ENCODE assay signal across 9 mouse cellular contexts in the genomic region with DNA sequence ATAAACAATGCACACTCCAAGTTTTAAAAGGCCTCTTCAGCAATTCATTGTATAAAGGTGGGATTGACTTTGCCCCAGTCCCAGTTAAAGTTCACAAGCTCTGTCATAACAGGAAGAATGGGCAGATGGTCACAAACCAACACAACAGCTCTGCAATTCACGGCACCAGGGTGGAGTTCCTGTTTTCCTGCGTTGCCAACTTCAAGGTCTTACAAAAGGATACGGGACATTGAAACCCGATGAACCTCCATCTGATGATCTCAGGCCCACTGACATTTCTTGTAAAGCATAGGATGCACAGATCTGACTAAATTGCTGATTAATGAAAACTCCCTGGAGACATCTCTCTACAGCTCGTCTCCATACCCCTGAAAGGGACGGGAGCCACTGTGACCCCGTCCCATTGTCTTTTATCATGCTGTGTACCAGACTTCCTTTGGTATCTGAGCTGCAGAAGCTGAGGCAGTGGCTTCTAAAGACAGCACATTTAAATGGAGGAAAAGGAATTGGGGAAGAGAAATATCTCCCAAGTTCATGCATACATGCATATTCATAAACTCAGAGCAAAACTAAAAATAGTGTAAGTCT. TPM values are rescaled to one million over a fixed set of nuclear protein-coding genes. Genes with fewer than 3 reads are reported as not detected.
DNase-seq lines count a peak whose midpoint lies in the region; ATAC-seq and TF ChIP-seq lines count a peak whose summit lies in the region.
"Had no signal": no experiment of that assay in that cellular context is flagged by ENCODE, and none has a peak within 500 bp of the region (broad histone marks: within the 10 kb centered on the region; RNA-seq: fewer than 3 reads in every experiment).

No protein-coding gene starts in this region.

- DNase-seq in adrenal gland, postnatal 14 days = peak; percentile 16
- no peak for DNase-seq in adrenal gland, adult 18-20 months (ENCODE audit: low spot score in 2 of 2)
- peak; percentile 60 for DNase-seq in kidney, adult 9 months
- peak; percentile 50 for DNase-seq in lung, embryonic 14.5 days
- DNase-seq in frontal cortex, postnatal 14 days (ENCODE audit: low spot score in 2 of 2) = no peak
- DNase-seq in ovary, postnatal 36 days (ENCODE audit: low spot score) = no peak
- DNase-seq in spleen, postnatal 10 days (ENCODE audit: low spot score in 2 of 2) = no peak
- DNase-seq: B cell, adult 2 months had no signal

- 58% methylated on average over 7 of the region's 7 CpGs for WGBS in lung, embryonic 14.5 days

- peaks cover 37% of the 10 kb centered on the region for H3K27me3 ChIP-seq in lung, embryonic 14.5 days (ENCODE audit: insufficient read depth, low read length)

- H3K4me1 ChIP-seq in lung, embryonic 14.5 days (ENCODE audit: insufficient read depth) = no peaks in the 10 kb centered on the region

- H3K4me2 ChIP-seq in lung, embryonic 14.5 days = peak overlapping the region; percentile 49

- no peaks in the 10 kb centered on the region for H3K9me3 ChIP-seq in lung, embryonic 14.5 days (ENCODE audit: low read depth, low read length)

- no peak overlapping the region for H3K9ac ChIP-seq in lung, embryonic 14.5 days

- peak overlapping the region; percentile 61 for H3K27ac ChIP-seq in lung, embryonic 14.5 days (ENCODE audit: low read depth)

- H3K36me3 ChIP-seq in lung, embryonic 14.5 days (ENCODE audit: insufficient read depth) = no peaks in the 10 kb centered on the region

- no peak for TF ChIP-seq CTCF in lung, embryonic 14.5 days (IDR thresholded peaks at IDR 0.05; ENCODE audit: low read depth)

- ATAC-seq in common myeloid progenitor, adult 5-6 weeks (replicated peaks; ENCODE audit: low read depth, poor library complexity, severe bottlenecking) = peak; percentile 39
- no peak for ATAC-seq in lung, embryonic 14.5 days (ENCODE audit: insufficient read depth)

- H3K4me3 ChIP-seq in lung, embryonic 14.5 days (ENCODE audit: low read depth, low read length) = peak overlapping the region; percentile 63

RNA-seq across cellular contexts. Expression of a gene that starts 3.6 kb away (rescaled TPM):
- 97.6 and 106 TPM in 2 replicates for total RNA-seq in adrenal gland, postnatal 14 days (2021)
- total RNA-seq in adrenal gland, adult 18-20 months (2021) = 10 to 100 TPM; 66.7 to 67.5 TPM
- total RNA-seq in common myeloid progenitor, adult 5-6 weeks (2017) = 0.39 and 0.46 TPM in 2 replicates
- polyA plus RNA-seq in lung, embryonic 14.5 days (2014; fragmentation: Nextera tagmentation; extraction: Ambion mirVana) = 61.2 and 62.0 TPM in 2 replicates

Comparison
In these comparisons a context has a peak if more than half of its experiments do, and no peak if none do; other contexts are left out.
1. DNase-seq: peak in adrenal gland, postnatal 14 days (single experiment), kidney, adult 9 months (single experiment) and lung, embryonic 14.5 days (single experiment); none in adrenal gland, adult 18-20 months (0 of 2), frontal cortex, postnatal 14 days (0 of 2), ovary, postnatal 36 days (single experiment) and spleen, postnatal 10 days (0 of 2).
2. RNA of a gene that starts 3.6 kb away (total RNA-seq): 97.6 to 106 TPM in adrenal gland, postnatal 14 days and 66.7 to 67.5 TPM in adrenal gland, adult 18-20 months; 0.39 to 0.46 TPM in common myeloid progenitor, adult 5-6 weeks; every median in the first group is over 10 times any median in the second.